Mouse (Mus musculus): ENCODE measurements at regions not wholly inside any gene's neighbourhood (a gene's known extent, or its start where the extent isn't known, plus 50 kb on each side); places are given as distances from the start of the nearest gene placed in this dataset.

DNA sequence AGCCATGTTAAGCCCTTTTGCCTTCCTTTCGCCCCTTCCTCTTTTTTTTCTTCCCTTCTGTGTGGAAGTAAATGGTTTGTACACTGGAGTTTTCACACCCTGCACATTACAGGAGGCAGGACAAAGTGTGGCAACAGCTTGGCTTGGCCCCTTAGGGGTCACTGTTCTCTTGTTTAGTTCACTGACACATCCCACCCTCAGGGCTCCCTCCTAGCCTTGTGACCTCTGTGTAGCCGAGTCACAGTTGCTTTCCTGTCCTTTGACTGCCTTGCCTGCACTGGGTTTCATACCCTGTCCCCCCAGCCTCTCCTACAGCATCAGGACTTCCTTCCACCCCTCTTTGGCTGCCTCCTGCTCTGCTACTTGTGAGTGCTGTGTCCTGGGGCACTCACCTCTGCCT, 835.6 kb upstream of the Car8 start:
- TF ChIP-seq FLI1 (IDR thresholded peaks at IDR 0.05; ENCODE audit: low read length) (no peak), GATA1 (IDR thresholded peaks at IDR 0.05; ENCODE audit: borderline replicate concordance, low read length) (no peak)

Measured in megakaryocyte, embryonic 14.5 days (primary cell).